Mouse (Mus musculus): ENCODE measurements around the gene Hspg2.
A peak's percentile ranks its signal among the peaks of the same experiment; 100 is the strongest.
"Not testable (repeated sequence)": the region's sequence is repeated elsewhere in the genome, so short reads cannot be mapped to it uniquely, and the experiment has no call there.

Gene Hspg2

DNA sequence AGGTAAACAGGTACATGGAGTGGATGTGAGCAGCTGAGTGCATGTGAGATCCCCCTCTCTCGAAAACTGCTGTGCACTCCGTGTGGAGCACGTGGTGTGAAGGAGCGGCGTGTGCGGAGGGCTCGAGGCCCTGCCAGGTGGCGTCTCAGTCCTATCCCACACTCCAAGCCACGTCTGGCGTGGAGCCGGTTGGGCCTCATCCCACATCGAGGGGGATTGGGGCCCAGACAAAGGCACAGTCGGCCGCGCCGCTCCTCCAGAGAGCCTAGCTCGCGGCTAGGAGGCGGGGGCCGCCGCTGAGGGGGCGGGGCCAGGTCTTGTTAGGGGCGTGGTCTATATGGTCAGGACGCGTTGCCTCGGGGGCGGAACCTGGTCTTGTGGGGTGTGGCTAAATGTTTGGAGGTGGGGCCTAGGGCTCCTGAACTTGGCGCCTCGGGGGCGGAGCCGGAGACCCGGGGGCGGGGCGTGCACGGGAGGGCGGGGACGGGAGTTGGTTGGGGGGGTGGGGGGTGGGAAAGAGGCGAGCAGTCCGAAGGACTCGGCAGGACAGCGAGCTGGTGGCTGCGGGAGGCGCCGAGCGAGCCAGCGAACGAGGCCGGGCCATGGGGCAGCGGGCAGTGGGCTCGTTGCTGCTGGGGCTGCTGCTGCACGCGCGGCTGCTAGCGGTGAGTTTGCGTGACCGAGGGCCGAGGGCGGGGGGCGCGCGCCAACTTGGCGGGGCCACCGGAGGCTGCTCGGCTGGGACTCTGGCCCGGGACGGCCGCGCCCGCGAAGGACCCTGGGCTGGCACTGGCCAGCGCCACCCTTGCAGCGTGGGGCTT is at the start of gene Hspg2:
Hspg2 (plus strand) TSS at position 510 of the 821 bp plus-strand sequence.
- peak; percentile 64 to 82 for DNase-seq (ENCODE audit: low read depth in 2 of 2, low spot score in 2 of 2)

DNA sequence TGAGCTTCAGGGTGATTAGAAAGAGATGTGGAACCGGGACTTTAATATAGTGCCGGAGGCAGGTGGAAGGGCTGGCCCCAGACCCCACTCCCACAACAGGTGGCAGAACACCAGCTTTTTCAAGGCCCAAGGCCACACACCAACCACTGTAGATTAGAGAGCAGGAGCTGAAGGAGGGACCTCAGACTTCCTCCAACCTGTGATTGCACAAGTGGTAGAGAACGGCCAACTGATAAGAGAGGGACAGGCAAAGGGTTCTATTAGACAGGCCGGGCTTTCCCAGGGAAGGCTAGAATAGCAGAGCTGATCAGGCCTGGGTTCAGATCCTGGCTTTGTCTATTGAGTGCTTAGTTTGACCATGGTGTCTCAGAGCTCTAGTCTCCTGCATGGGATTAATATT is 38.1 kb upstream of the Hspg2 start, which contains the start of gene Cela3b:
Cela3b (minus strand) TSS at position 39 of the 400 bp plus-strand sequence.
- DNase-seq (ENCODE audit: low read depth in 2 of 2, low spot score in 2 of 2), result no peak

DNA sequence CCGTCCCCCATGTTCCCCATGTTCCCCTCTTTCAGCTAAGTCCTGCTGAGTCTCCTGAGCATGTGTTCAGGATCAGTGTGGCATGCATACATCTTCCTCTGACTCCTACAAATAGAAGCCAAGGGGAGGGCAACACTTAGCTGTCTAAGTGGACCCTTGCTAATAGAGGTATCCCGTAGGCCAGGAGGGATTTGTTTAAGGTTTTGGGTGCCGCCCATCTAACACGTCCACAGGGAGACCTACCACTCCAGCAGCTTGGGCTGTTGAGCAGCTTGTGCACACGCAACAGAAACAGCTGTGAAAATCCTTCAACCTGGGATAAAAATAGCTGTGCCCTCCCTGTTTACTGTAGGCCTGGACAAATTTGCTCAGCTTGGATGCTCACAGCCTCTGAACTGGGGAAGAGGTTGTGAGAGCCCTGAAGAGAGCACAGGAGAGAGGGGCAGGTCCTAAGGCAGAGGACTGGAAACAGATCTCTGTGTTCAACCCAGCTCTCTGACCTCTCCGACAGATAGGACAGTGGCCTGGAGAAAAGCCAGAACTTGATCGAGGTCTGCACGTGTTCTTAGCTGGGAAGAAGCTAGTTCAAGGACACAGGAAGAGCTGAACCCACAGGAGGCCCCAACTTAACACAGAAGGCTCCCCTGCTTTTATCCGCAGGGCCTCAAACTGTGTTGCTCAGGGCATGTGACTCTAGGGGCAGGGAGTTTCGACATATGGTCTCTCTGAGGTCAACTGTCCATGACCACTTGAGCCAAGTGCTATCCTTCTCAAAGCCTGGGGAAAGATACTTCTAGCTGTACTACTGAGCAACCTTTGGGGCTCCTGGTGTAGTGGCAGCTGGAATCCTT is 35.6 kb upstream of the Hspg2 start:
- DNase-seq (ENCODE audit: low read depth in 2 of 2, low spot score in 2 of 2), result not testable (repeated sequence)

DNA sequence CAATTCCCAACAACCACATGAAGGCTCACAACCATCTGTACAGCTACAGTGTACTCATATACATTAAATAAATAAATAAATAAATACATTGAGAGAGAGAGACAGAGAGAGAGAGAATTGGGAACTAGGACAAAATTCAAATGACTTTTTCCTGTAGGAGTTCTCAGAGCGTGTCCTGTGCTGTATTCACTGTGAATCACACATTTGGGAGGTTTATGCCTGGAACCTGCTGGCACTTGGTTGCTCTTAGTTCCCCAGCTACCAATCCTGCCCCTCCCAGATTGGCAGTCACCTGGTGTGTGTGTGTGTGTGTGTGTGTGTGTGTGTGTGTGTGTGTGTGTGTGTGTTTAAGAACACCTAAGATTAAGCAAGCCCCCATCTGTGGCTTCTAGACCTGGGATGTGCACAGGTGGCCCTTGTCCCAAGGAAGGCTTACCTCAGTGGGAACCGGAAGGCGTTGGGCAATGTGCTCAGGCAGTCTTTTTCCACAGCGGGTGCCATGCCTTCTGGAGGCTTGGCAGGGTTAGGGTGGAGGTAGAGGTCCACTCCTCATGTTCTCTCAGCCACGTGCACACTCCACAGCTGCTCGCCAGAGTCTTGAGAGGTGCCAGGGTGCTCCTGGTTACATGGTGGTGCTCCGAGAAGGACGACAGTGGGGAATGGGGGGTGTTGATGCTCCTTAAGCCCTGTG is 31.4 kb upstream of the Hspg2 start:
- DNase-seq (ENCODE audit: low read depth in 2 of 2, low spot score in 2 of 2), result no peak

DNA sequence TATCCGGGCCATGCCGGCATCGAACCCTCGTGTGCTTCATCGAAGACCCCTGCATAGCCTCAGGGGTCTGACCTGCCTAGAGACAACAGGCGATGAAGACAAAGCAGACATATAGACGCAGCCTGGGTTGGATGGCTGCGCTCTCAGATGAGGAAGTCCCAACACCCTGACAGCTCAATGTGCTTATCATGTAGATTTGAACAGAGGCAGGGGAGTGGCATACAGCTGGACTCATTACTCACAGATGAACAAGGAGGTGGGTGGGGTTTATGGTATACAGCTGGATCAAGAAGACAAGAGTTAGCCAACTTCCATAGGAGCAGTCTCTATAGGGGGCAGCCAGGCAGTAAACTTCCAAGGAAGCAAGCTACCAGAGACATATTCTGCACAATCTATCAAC is 29.7 kb upstream of the Hspg2 start:
- DNase-seq (ENCODE audit: low read depth in 2 of 2, low spot score in 2 of 2), result no peak

DNA sequence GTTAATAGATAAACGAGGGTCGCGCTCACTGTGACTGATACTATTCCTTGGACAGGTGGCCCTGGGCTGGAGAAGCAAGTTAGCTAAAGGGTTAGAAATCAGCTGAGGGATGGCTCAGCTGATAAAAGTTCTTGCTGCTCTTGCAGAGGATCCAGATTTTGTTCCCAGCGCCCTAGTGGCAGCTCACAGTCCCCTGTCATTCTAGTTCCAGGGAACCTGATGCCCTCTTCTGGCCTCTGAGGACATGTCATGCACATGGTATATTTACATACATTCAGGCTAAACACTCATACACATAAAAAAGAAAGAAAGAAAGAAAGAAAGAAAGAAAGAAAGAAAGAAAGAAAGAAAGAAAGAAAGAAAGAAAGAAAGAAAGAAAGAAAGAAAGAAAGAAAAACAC is 27.2 kb upstream of the Hspg2 start:
- no peak for DNase-seq (ENCODE audit: low read depth in 2 of 2, low spot score in 2 of 2)

DNA sequence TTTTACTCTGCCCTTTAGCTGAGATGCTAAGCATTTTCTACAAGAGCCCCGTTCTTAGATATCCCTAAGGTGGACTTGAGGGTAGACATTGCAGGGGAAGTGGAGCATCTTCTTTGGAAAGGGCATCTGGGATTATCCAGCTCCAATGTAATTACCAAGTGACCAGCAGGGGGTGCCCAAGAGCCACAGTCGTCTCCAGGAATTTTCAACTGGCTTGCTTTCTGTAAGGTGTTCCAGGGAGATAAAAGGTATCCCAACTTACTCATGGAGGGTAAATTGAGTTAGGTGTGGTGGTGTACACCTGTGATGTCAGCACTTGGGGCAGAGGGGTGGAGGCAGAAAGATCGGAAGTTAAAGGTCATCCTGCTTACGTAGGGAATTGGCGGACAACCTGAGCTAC is 24.9 kb upstream of the Hspg2 start:
- DNase-seq (ENCODE audit: low read depth in 2 of 2, low spot score in 2 of 2), result peak in 1 of 2 experiments; percentile 27

DNA sequence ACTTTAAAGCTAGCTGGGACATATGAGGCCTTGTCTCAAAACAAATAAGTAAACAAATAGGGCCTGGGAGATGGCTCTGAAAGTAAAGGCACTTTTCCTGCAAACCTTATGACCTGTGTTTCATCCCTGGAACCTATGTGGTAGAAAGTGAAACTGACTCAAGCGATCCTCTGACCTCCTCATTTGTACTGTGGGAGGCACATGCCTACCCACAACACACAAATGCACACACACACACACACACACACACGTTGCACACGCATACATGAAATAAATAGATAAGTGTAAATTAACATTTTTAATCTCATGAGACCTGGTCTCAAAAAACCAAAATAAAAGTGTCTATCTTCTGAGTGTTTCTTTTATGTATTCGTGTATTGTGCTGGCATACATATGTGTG is 22.7 kb upstream of the Hspg2 start:
- DNase-seq (ENCODE audit: low read depth in 2 of 2, low spot score in 2 of 2), result no peak

DNA sequence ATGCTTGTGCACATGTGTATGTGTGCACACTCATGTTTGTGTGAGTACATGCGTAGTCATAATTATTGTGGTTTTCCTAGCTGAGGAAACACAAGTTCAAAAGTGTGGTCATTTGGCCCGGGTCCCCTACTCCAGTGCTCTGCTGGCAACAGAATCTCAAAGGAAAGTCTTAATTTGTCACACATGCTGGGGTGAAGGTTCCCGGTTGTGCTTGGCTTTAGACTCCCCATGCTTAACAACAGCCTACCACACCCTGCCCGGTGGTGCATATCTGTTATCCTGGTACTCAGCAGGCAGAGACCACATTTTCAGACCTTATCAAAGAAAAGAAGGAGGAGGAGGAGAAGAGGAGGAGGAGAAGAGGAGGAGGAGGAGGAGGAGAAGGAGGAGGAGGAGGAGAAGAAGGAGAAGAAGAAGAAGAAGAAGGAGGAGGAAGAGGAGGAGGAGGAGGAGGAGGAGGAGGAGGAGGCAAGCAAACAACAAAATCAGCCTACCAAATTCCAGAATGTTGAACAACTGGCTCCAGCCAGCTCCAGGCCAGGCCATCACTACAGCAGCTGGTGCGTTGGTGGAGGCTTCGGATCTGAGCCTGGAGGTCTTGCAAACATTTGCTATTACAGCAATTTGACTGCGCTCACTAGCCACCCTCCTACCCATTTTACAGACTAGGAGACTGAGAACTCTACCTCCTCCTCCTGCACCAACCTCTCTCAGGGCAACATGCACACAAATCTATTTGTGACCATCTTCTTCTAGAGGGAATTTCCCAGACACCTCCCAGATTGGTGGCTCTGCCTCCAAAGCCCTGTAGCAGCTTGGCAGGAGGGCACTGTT is 21.0 kb upstream of the Hspg2 start:
- DNase-seq (ENCODE audit: low read depth in 2 of 2, low spot score in 2 of 2), result no peak

DNA sequence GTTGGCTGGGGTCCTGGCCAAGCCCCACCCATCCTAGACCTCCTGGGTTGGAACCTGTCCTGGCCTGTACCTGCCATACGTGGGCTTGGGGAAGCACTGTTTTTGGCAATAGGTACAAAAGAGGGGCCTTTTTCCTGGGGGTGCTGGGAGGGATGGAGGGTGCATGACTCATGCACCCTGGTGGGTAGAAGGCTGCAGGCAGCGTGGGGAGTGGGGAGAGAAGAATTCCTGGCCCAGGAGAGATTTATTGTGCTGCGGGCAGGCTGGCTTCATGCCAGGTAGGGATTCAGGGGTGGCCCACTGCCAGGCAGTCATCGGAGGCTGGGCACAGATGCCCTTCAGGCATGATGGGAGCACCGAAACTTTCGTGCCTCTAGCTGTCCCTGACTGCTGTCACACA is 20.4 kb upstream of the Hspg2 start:
- DNase-seq (ENCODE audit: low read depth in 2 of 2, low spot score in 2 of 2), result no peak

DNA sequence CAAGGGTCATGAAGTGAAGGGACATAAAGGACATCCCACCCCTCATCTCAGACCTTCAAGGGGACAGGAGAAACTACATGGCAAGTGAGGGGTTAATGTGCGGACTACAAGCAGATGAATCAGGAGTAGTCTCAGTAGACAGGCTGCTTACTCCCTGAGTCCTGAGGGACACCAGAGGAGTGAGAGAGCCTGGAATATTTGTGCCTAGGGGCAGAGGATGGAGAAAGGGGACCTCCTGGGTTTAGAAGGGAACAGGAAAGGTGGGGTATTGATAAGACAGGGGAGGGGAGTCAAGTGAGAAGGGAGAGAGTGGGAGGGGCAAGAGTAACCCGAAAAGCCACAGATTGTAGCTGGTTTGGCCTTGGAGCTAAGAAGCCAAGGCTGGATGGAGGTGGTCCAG is 19.9 kb upstream of the Hspg2 start:
- no peak for DNase-seq (ENCODE audit: low read depth in 2 of 2, low spot score in 2 of 2)

DNA sequence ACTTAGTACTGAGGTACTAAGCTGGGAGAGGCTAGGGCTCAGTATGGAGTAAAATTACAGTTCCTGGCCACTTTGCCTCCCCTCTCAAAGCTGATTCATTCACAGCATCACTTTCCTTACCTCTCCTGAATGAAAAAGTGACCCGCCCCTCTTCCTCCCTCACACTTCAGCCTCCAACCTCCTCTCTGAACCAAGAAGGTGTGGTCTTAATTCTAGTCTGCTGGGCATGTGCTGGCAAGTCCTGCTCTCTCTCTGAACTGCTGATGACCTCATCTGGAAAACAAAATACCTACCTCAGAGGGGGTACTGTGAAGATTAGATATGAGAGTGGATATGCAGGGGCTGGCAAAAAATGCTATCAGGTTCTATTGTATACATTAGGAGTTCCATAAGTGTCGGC is 19.4 kb upstream of the Hspg2 start:
- DNase-seq (ENCODE audit: low read depth in 2 of 2, low spot score in 2 of 2), result no peak

DNA sequence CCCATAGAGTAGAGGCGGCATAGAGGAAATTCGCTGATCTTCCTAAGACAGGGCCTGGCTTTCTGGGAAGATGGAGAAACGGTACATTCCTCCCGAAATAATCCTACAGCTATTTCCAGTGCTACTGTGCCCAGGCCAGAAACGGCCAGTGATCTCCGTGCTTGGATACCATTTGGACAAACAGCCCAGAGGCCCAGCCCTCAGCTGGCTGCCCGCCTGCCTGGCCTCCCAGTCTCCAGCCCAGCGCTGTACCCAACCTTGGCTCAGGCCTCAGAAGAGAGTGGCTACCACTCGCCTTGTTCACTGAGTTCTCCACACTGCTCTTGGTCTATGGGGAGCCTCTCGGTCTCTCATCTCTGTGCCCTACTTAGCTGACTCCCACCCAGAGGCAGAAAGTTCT is 18.9 kb upstream of the Hspg2 start:
- no peak for DNase-seq (ENCODE audit: low read depth in 2 of 2, low spot score in 2 of 2)

DNA sequence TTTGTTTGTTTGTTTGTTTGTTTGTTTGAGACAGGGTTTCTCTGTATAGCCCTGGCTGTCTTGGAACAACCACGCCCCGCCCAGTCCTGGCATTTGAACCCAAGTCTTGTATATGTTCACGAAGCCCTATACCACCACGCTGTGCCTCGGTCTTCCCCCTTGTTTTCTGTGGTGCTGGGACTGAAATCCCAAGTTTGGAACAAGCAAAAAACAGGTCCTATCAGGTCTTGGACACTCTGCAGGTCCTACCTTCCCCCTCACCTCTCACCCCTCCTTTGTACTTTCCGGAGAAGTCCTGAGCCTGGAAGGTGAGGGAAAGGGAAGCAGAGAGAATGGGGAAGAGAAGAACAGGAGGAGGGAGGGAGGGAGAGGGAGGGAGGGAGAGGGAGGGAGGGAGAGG is 16.4 kb upstream of the Hspg2 start:
- DNase-seq (ENCODE audit: low read depth in 2 of 2, low spot score in 2 of 2), result no peak

DNA sequence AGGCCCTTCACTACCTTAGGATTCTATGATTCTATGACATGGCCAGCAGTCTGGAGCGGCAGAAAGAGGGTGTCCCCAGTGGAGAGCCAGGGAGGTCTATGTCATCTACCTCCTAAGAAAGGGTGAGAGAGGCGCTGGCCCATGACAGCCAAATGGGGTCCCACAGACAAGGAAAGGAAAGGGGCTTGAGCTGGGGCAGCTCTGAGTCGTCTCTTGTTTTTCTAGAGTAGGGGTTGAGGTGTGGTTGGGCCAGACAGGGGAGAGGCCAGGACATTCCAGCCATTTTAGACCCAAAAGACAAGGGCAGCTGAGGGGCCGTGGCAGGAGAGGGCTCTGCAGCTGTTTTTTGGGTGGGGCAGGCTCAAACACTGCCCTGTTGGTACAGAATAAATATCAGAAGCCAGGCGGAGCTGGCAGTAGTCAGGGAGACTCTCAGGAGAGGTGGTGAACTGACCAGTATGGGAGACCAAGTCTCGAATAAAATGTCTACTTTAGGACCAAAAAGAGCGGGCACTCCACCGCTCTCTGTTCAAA is 15.3 kb upstream of the Hspg2 start, which contains the start of gene 1700013G24Rik:
1700013G24Rik (plus strand) TSS at position 51 of the 534 bp plus-strand sequence.
- DNase-seq (ENCODE audit: low read depth in 2 of 2, low spot score in 2 of 2), result no peak

DNA sequence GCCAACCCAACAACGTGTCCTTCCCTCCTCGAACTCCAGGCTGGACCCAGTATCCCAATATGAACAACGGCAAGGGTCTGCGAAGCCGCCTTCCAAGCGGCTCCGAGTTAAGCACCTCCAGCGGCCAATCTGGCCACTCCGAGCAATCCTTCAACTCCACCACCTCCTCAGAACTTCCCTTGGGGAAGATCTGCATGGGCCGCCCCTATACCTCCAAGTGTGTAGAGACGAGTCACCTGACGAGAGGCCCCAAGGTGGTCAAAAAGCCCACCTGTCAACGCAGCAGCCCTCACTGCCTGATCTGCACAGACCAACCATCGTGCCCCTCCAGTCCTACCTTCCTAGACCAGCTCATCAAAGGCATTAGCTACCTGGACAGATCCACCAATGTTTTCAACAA is 14.0 kb upstream of the Hspg2 start:
- no peak for DNase-seq (ENCODE audit: low read depth in 2 of 2, low spot score in 2 of 2)

DNA sequence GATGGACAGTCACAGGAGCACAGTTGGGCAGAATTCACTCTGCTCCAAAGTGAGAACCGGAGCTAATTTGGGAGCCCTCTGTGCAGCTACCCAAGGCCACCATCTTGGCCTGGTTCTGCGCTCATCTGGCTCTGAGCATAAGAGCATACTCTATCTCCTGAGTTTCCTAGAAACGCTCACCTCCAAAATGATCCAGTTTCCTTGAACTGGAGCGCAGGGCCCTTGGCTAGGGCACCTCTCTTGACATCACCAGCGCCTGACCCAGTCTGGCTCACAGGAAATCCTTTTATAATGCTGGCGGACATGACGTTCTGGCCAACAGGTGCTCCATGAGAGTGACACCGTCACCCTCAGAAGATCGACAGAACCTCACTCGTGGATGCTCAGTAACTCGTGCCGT is 12.0 kb upstream of the Hspg2 start:
- no peak for DNase-seq (ENCODE audit: low read depth in 2 of 2, low spot score in 2 of 2)

DNA sequence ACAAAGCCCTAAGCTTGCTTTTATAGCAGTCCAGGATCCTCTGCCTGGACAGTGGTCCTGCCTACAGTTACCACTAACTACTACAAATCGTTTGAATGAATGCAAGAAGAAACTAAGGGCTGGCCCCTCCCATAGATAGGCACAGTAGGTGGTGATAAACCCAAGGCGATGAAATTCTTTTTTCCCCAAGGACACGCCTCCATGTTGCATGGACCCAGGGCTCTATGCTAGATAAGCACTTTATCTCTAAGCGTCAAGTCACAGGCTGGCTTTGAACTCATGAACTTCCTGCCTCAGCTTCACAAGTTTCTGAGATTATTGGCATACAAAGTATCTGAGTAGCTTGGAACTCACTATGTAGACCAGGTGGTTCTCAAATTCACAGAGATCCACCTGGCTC is 11.3 kb upstream of the Hspg2 start:
- DNase-seq (ENCODE audit: low read depth in 2 of 2, low spot score in 2 of 2), result no peak

DNA sequence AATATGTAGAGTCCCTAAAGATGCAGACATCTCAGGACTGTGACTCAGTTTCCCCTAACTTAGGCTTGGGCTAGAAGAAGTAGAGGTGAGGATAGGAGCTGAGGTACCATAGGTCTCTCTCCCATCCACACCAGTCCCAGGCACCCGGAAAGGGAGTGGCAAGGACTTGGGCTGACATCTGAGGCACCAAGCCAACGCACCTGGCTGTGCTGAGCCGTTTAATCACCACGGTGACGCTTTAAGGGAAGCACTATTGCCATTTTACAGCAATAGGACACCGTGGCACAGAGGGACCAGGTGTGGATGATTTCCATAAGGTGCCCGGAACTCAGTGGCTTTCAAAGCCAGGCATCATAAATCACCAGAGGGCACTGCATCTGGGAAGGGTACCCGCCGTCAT is 10.3 kb upstream of the Hspg2 start:
- DNase-seq (ENCODE audit: low read depth in 2 of 2, low spot score in 2 of 2), result no peak

DNA sequence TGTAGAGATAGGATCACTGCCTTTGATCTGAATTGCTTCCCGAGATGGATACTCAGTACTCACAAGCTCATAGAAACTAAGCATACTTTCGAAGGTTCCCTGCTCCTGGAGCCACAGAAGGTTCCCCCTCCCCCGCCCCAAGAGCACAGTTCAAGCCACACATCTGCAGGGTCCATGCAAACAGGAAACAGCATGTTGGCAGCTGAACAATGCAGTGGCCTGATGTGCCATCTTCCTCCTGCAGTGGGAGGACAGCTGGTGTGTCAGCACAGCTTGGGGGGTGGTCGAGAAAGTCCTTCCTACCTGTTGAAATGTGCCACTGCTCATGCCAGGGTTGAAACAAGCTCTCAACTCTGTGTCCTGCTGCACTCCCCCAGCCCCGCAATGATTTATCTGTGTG is 9.7 kb upstream of the Hspg2 start:
- no peak for DNase-seq (ENCODE audit: low read depth in 2 of 2, low spot score in 2 of 2)
